Mouse (Mus musculus): ENCODE data around the gene Gm13305.
"Not testable (repeated sequence)": the region's sequence is repeated elsewhere in the genome, so short reads cannot be mapped to it uniquely, and the experiment has no call there.

Gm13305 gene

GRCm38 (mm10) chr4:42168503-42168902 lies at the start of gene Gm13305:
TSS of gene Gm13305 (minus strand) at chr4:42168603.
- not testable (repeated sequence) for DNase-seq (ENCODE audit: low read depth, low spot score)

GRCm38 (mm10) chr4:42184980-42185372 lies 16.6 kb upstream of the Gm13305 start:
- not testable (repeated sequence) for DNase-seq (ENCODE audit: low read depth, low spot score)

- not testable (repeated sequence) for DNase-seq (ENCODE audit: low read depth, low spot score)
These were observed 16.0 kb upstream of the Gm13305 start for GRCm38 (mm10) chr4:42184324-42184979.

- DNase-seq (ENCODE audit: low read depth, low spot score) = not testable (repeated sequence)
These were observed 15.1 kb upstream of the Gm13305 start for GRCm38 (mm10) chr4:42183234-42184197.

GRCm38 (mm10) chr4:42178243-42178642 lies 9.8 kb upstream of the Gm13305 start:
- not testable (repeated sequence) for DNase-seq (ENCODE audit: low read depth, low spot score)

GRCm38 (mm10) chr4:42153136-42153535 lies 15.3 kb downstream of the Gm13305 start, which contains the start of gene Gm13306:
TSS of gene Gm13306 (plus strand) at chr4:42153436.
- not testable (repeated sequence) for DNase-seq (ENCODE audit: low read depth, low spot score)

GRCm38 (mm10) chr4:42114517-42114916 lies 53.9 kb downstream of the Gm13305 start, which contains the start of gene Gm13304:
TSS of gene Gm13304 (plus strand) at chr4:42114817.
- DNase-seq (ENCODE audit: low read depth, low spot score) = not testable (repeated sequence)
